Mouse (Mus musculus): ENCODE measurements at regions not wholly inside any gene's neighbourhood (a gene's known extent, or its start where the extent isn't known, plus 50 kb on each side); places are given as distances from the start of the nearest gene placed in this dataset.
"Not testable (repeated sequence)": the region's sequence is repeated elsewhere in the genome, so short reads cannot be mapped to it uniquely, and the experiment has no call there.

- not testable (repeated sequence) for TF ChIP-seq CTCF, POLR2A (IDR thresholded peaks at IDR 0.05; ENCODE audit: extremely low read depth, insufficient read depth, low read length)
Observed at GRCm38 (mm10) chr8:20008106-20008505, 104.9 kb downstream of the Gm31371 start.

Measured in cortical plate, adult 2 months (tissue).